Mouse (Mus musculus) heart, postnatal 0 days (tissue): ENCODE measurements at regions not wholly inside any gene's neighbourhood (a gene's known extent, or its start where the extent isn't known, plus 50 kb on each side); places are given as distances from the start of the nearest gene placed in this dataset.

ENCODE experiments used
- CTCF ChIP-seq: IDR thresholded peaks from 2 replicates; pipeline ENCODE4 v1.5.1; 2016; ENCODE audit warnings: antibody characterized with exemption, control low read depth, low read depth
- EP300 ChIP-seq: IDR thresholded peaks from 2 replicates; pipeline ENCODE4 v1.6.1; 2016; ENCODE audit warnings: antibody characterized with exemption, low read depth

- TF ChIP-seq EP300 (no peak), CTCF (0 out of 2 replicates have a peak, but pooled peaks have one; percentile 1)
These were observed 95.6 kb downstream of the 1810010D01Rik start for GRCm38 (mm10) chr7:145112146-145112830.
